Mouse (Mus musculus): ENCODE data around the gene Cacnb2.

Gene Cacnb2

GRCm38 (mm10) chr2:14960963-14961488, 358.1 kb downstream of the Cacnb2 start:
- no peak for DNase-seq (ENCODE audit: extremely low read depth, low read depth)

GRCm38 (mm10) chr2:14961493-14961892, 358.6 kb downstream of the Cacnb2 start:
- no peak for DNase-seq (ENCODE audit: extremely low read depth, low read depth)

- DNase-seq (ENCODE audit: extremely low read depth, low read depth), result no peak
Measured at GRCm38 (mm10) chr2:14984029-14984428, 381.1 kb downstream of the Cacnb2 start.

GRCm38 (mm10) chr2:14988451-14988850, 385.6 kb downstream of the Cacnb2 start:
- no peak for DNase-seq (ENCODE audit: extremely low read depth, low read depth)

- DNase-seq (ENCODE audit: extremely low read depth, low read depth), result no peak
Measured at GRCm38 (mm10) chr2:14989350-14989749, 386.5 kb downstream of the Cacnb2 start.

- no peak for DNase-seq (ENCODE audit: extremely low read depth, low read depth)
Measured at GRCm38 (mm10) chr2:14992531-14992930, 389.6 kb downstream of the Cacnb2 start.

GRCm38 (mm10) chr2:14996036-14996435, 393.1 kb downstream of the Cacnb2 start:
- no peak for DNase-seq (ENCODE audit: extremely low read depth, low read depth)

- DNase-seq (ENCODE audit: extremely low read depth, low read depth), result no peak
Measured at GRCm38 (mm10) chr2:14997836-14998235, 394.9 kb downstream of the Cacnb2 start.

- no peak for DNase-seq (ENCODE audit: extremely low read depth, low read depth)
Measured at GRCm38 (mm10) chr2:15007531-15007930, 404.6 kb downstream of the Cacnb2 start.

GRCm38 (mm10) chr2:15008072-15008471, 405.2 kb downstream of the Cacnb2 start:
- no peak for DNase-seq (ENCODE audit: extremely low read depth, low read depth)

- no peak for DNase-seq (ENCODE audit: extremely low read depth, low read depth)
Measured at GRCm38 (mm10) chr2:15026817-15027216, 423.9 kb downstream of the Cacnb2 start.

GRCm38 (mm10) chr2:15027816-15028215, 424.9 kb downstream of the Cacnb2 start:
- no peak for DNase-seq (ENCODE audit: extremely low read depth, low read depth)

Measured in MEL-GATA-1-ER (cell line).